Mouse (Mus musculus): ENCODE measurements at regions not wholly inside any gene's neighbourhood (a gene's known extent, or its start where the extent isn't known, plus 50 kb on each side); places are given as distances from the start of the nearest gene placed in this dataset.

DNA sequence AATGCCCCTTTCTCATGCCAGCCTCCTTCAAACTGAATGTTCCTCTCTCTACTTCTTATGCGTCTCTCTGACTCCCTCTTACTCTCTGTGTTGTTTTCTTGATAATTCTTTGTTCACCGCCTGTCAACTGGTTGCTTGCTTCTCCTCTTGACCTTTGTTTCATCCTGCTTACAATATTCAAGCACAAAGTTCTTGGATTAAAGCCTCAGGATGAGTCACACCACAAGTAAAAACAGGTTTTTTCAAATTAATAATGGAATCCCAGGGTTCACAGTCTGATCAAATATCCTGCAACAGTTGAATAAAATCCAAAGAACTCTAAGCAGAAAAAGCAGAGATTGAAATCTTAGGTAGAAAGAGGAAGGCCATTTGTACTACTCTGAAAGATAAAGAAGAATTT, 285.9 kb upstream of the Cxadr start:
- no peak for DNase-seq (ENCODE audit: low spot score in 2 of 2)

DNA sequence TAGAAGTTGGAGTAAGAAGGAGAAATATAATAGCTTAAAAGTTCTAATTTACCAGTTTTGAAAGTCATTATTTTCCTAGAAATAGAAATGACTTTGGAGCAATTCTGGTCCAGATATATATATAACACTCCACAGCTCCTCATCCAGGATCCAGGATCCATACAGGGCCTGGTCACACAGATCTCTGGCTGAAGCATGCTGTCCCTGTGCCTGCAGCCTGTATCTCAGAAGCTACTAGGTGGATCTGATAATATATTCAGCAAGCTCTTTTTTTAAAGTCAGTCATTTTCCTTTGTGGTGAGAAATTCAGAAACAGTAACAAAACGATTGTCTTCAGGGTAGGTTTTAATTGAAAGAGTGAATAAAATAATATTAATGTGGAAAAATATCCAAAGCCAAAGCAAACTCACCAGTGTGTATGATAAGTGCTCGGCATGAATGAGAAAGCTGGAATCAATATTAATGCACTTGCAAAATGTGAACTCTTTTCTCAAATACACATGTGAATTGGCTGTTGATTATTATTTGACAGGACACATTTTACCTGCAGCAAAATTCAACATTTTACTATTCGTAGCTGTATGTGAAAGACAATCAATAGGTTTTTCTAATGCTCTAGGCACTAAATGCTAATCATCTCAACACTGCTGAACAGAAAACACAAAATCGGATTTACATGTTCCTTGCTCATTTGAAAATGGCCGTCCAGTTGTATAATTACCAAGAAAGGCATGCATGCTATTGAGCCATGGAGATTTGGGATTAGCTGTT, 288.1 kb upstream of the Cxadr start:
- no peak for DNase-seq (ENCODE audit: low spot score in 2 of 2)

DNA sequence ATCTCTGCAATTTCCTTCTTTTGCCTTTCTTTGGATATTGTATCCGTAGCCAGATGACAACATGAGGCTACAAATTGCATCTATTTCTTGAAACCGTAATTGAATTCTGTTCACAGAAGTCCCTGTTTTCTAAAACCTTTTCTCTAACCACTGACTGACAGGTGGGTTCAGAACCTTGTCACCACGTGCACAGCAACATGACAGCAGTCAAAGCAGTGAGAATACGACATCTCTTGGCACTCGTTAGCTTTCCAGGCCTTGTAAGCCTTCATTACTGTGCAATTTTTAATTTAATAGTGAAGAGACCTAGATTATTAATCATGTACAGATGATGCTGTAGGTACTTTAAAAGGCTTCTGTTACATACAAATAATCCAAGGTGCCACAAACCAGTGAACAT, 297.3 kb upstream of the Cxadr start:
- no peak for DNase-seq (ENCODE audit: low spot score in 2 of 2)

DNA sequence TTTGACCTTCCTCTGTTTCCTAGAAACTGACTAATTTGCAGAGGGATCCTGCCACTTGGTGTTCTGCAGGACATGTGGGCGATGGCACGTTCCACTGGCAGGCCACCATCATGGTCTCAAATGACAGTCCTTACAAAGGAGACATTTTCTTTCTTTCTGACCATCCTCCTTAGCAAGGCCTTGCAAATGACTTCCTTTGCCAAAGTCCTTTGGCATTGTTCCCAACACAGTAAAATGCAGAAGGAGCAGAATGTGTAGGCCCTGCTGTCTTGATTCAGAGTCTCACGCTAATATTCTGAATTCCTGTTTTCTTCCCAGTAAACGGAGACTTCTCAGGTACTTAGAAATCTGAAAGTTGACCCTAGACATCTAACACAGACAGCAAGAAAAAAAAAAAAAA, 308.3 kb upstream of the Cxadr start:
- DNase-seq (ENCODE audit: low spot score in 2 of 2), result no peak

DNA sequence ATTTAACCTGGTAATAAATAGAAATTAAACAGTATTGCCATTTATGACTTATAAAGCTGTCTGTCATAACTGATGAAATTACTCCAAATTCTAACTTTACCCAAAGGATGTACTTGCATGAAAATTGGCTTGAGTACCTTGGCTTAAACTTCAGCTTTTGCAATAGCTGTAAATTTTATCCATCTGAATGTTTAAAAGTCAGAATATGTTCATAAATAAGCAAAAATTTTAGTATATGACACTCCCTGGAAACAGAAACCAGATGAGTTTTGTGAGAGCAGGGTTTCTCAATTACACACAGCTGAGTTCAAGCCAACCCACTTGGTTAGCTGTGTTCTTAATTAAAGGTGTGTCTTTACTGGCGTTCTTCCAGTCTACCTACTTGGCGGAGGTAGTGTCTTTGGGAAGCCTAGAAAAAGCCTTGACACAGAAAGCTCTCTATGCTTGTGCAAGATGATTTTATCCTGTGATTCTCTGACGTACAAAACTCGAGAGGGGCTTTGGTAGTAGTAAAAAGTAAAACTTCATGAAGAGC, 311.4 kb upstream of the Cxadr start:
- no peak for DNase-seq (ENCODE audit: low spot score in 2 of 2)

DNA sequence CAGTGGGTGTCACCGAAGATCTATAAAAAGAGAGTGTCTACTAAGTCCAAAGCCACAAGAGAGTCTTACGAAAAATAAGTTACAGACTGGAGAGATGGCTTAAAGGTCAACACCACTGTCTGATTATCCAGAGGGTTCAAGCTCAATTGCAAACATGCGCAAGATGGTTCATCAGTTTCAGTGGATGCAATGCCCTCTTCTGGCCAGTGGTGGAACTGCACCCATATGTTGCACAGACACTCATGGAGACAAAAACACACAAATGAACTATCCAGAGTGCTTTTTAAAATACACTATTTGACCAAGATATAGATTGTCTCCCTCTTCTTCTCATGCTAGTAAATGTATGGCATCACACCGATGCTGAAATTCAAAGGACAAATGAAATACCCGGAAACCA, 312.1 kb upstream of the Cxadr start:
- DNase-seq (ENCODE audit: low spot score in 2 of 2), result no peak

DNA sequence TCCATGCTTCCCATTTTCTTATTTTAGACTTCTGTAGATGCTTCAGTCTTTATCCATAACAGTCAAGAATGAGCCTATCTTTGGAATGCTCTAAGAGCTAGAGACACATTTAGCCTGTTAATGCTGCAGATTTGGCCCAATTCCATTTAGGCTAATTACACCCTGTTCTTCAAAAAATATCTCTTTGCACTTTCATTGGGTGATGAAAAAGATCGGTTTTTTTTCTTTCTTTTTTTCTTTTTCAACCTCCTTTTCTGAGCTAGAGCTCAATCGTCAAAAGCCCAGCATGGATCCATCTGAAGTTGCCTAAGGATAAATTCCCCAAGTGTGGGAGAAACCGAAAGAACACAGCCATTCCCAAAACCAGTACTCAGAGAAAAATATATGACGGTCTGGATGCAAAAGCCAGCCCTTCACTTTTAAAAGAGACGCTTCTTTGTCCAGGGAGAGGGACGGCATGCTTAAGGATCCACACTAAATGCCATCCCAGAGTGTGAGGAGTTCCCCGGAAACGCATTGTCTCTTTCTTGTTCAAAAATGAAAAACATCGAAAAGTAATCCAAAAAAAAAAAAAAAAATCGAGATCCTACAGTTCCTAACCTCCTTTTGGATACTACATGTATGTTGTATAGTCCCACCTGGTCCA, 314.3 kb upstream of the Cxadr start:
- DNase-seq (ENCODE audit: low spot score in 2 of 2), result no peak

DNA sequence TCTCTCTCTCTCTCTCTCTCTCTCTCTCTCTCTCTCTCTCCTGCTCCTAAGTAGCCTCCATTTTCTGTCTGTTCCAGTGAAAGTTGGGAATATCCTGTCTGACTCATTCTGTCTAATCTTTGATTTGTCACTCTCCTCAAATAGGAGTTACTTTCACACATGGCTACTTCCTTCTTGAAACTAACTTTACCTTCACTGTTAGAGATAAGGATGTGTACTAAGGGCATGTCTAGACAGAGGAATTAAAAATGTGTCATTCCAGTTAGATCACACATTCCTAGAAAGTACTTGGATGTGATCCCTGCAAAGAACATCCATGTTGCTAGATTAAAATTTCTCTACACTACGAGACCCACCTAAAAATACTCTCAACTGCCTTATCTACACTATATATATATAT, 346.9 kb upstream of the Gm11146 start:
- DNase-seq (ENCODE audit: low spot score in 2 of 2), result no peak

DNA sequence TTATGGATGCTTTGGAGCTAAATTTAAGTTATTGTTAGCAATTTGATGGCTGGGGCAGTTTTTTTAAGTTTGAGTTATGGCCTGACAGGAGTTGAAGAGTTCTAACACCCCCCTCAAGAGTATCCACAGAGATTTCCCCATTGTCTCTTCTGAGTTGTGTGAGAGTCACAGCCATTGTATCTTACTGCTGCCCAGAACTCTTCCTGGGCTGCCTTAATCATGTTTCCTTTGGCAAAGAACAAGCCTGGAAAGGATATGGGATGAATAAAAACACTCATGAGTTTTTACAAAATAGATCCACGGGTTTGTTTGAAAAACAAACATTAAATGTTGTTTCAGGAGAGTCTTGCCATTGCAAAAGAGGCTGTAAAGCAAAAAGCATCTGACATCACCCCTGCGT, 343.5 kb upstream of the Gm11146 start:
- DNase-seq (ENCODE audit: low spot score in 2 of 2), result no peak

DNA sequence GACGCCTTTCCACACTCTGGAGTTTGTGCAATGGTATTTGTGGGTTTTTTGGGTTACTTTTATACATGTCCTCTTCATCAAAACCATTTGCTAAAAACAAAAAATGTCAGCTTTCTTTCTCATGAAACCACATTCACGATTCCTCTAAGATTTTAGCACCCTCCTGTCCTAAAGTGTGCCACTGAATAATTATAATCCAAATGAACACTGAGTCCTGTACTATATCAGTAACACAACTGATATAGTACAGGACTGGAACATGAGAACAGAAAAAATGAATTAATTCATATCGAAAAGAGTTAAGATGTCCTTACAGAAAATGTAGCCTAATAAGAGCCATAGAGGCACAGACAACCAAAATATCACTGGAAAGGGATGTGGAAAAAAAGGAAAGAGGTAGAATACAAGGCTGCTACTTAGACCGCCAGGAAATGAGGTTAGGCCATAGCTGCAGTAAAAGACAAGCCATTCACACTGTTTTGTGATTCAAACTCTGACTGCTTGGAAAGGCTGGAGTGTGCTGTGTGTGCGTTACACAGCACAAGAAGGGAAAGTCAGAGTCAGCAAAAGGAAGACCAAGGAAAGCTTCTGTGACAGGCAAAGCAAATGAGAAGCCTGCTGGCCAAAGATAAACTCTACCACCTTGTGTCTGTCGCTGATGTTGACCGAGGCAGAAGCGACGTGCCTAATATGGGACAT, 329.3 kb upstream of the Gm11146 start:
- DNase-seq (ENCODE audit: low spot score in 2 of 2), result no peak

DNA sequence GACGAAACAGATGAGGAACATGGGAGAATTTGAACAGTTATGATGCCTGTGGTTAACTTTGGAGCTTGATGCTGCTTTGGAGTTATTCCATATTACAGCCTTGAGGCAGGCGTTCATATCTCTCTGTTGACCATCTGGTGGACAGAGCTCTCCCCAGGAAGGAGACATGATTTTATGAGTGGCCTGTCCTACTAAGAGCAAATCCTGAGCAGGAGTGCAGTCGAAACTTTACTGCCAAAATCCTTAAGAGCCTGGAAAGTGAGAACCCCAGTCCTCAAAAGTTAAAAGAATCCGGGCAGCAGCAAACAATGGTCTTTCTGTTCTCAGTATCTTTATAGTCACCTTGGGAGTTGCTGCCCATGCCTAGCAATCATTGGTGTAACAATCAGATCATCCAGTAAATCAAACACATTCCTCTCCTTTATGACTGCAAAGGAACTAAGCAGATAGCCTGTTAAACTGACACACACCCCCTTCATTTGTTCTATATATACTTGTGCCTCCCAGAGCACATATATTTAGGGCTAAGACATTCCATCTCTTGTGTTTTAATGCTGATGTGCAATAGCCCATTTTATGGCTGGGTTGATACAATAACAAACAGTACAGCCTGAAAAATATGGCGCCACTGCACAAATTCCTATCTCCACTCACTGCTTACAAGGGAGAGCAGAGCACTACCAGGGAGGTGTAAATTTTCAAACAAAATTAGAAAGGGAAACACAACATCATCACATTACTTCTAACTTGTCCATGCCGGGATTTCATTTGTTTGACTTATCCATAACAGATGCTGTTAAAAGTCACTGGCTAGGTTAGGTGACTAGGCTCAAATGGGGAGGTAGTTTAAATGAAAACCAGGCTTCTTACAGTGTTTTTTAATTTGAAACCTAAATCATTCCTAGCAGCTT, 312.5 kb upstream of the Gm11146 start:
- DNase-seq (ENCODE audit: low spot score in 2 of 2), result no peak

DNA sequence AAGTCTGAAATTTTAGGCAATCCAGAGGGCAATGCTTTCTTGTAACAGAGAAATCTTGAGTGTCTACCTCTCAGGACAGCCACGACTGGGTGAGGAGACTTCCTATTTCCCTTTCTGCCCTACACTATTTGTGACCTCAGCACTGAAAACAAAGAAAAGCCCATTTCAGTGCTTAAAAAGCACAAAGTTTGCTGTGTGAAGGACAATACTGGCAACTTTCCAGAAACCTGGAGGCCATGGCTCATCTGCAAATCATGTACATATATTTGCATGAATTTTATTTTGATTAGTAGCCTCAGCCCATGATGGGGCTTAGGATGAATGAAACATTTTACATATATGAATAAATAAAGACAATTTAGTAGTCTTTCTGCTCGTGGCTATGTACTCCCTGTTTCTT, 292.4 kb upstream of the Gm11146 start:
- DNase-seq (ENCODE audit: low spot score in 2 of 2), result no peak

DNA sequence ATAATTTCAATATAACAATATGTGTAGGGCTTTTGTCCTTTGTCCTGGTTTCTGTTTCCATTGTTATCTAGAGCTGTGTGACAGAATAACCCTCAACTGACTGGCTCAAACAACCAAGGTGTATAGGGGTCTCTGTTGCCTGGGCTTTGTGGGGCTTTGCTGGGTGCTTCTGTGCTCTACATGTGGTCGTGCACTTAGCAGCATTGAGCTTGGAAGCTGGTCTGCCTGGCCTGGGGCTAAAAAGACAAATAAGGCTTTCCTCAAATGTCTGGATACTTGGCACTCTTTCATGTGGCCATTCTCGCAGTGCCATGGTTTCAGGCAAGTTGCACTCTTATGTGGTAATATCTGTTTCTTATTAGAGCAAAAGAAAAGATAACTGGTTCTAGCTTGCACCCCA, 291.8 kb upstream of the Gm11146 start:
- no peak for DNase-seq (ENCODE audit: low spot score in 2 of 2)

DNA sequence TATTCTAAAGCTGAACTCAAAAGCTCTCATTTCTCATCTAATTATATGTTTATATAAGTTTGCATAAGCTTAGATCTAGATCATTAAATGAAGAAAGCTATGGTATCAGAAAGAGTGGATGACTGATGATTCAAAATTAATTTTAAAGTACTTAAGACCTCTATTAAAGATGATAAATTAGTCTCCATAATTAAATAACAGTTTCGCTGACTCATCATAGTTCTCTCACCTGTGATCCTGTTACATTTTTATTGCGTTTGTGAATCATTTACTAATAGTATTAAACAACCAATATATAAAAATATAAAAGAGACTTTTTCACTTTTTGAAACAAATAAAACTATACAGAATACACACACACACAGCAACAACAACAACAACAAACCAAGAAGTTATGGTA, 290.8 kb upstream of the Gm11146 start:
- no peak for DNase-seq (ENCODE audit: low spot score in 2 of 2)

DNA sequence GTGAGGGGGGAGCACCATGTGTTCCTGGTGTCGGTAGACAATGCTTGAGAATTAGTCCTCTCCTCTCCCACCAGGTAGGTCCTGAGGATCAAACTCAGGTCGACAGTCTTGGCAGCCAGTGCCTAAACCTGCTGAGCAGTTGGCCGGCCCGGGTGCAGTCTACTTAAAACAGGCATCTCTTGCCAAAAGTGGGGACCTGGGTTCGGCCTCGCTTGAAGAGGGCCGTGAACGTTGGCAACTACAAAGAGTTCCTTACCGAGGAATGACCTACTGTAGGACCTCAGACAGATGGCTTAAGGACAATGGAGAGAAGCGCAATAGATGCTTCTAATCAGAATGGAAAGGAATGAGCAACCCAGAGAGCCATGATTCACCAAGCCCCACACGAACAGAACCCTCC, 287.5 kb upstream of the Gm11146 start:
- DNase-seq (ENCODE audit: low spot score in 2 of 2), result no peak

DNA sequence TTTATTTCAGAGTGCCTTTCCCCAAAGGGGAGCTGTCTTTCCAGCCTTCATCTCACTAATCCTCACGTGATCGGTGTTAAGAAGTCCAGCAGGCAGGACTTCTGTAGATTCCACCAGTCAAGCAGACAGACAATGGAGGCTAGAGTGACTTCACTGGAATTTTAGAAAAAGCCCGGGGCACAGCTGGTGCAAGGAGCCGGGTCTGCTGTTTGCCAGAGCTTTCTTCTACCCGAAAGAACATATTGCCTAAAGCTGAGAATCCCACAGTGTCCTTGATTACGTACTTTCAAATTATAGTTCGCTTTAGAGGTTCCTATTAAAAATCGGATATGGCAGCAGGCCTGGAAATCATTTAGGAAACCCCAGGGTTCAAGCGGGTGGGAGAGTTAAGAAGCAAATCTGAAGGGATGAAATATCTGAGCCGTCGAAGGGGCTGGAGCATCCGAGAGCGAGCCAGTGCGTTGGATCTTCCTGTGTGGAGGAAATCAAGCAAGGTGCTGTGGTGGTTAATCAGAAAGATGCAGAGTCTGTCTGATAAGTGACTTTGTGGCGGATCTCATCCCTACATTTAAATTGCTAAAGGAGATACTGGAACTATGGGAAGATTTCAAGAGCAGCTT, 283.3 kb upstream of the Gm11146 start:
- DNase-seq (ENCODE audit: low spot score in 2 of 2), result no peak

DNA sequence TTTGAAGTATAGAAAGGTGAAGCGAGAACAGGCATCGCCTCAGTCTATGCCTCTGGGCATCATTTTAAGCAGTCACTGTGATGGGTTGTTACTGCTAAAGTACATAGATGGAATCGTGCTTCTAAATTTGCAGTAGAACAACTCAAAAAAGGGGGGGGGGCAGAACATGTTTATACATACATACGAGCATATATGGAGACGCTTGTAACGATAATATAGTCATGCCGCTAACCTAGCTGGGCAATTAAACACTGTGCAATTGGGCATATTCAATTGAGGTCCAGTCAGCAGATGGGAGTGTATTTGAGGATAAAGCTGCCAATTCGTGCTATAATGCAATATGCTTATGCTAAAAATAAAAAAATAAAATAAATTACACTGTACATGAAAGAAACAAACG, 282.6 kb upstream of the Gm11146 start:
- no peak for DNase-seq (ENCODE audit: low spot score in 2 of 2)

DNA sequence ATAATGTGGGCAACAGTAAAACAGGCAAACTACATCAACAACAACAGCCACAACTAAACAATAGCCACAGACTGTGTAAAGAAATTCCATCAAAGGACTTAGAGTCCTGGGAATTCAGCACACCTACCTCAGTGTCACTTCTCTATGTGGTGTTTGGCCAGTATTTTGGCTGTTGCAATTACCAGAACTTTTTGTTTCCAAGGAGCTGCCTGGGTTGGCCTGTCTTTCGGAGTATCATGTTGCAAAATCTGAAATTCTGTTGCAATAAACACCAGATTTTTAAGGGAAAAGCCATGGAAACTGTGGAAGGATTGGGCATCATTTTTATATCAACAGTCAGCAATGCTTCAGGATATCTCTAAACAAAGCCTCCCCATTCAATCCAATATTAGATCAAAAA, 275.1 kb upstream of the Gm11146 start:
- no peak for DNase-seq (ENCODE audit: low spot score in 2 of 2)

DNA sequence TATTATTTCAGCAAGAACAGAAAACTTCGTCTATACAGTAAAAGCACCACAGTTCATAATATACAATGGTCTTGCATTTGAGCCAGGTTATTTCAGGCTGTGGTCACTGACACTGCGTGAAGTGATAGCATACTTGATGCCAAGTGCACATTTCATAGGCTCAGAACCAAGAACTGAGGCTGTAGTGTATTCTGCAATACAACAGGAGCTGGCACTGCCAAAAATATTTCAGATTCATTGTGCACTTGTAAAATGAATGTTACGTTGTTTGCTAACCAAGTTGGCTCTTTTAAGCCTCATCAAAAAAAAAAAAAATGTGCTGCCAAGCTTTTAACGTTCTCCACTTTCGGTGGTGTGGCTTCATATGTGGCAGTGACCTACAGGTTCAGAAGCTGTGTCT, 261.4 kb upstream of the Gm11146 start:
- DNase-seq (ENCODE audit: low spot score in 2 of 2), result no peak

DNA sequence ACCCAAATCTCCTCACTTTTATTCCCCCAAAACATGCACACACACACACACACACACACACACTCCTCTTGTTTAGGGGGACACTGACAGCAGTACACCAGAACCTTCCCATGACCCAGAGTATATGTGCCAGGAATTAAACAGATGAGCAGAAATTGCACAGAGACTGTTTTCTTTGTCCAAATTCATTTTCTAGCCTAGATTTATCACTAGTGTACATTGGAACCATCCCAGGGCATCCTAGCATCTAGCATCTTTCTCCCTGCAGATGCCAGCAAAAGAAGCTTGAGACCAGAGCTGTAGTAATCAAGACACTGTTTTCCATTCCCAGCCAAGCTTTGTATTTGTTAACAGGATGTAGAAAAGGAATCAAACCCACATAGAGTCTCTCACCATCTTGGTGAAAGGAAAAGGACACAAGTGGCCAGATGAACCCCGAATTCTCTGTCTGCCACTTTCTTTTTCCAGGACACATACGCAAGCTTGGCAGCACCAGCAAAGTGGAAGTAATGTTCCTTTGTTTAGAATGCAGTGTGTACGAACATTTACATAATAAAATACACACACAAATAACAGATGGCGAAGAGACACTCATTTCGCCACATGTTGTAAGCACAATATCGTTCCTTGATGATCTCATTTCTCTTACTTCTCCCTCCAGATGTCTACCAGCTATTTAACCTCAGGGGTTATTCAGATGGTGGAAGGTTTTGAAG, 250.3 kb upstream of the Gm11146 start:
- DNase-seq (ENCODE audit: low spot score in 2 of 2), result no peak
